Mouse (Mus musculus): ENCODE results near the gene Epn2.

DNA sequence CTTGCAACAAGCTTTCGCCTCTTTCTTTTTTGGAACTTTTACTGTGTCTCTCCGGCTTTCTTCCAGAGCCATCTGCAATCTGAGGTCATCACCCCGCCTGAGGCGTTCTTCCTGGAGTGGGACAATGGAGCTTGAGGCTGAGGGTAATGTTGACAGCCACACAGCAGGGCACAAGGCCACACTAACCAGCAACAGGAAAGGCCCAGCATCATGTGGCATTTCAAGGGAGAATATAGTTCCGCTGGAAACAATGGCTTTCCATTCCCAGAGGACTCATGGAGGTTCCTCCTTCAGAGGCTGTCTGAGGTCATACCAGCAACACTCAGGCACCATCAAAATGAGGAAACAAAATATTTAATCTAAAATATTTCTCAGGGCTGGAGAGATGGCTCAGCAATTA is 45.9 kb downstream of the Epn2 start:
- TF ChIP-seq CTCF (IDR thresholded peaks at IDR 0.05; ENCODE audit: borderline replicate concordance, insufficient read depth, low read depth, low read length) (no peak), POLR2A (IDR thresholded peaks at IDR 0.05; ENCODE audit: borderline replicate concordance, insufficient read depth, low read length) (no peak)
